Mouse (Mus musculus): ENCODE measurements around the gene Epb41.

The Epb41 gene

DNA sequence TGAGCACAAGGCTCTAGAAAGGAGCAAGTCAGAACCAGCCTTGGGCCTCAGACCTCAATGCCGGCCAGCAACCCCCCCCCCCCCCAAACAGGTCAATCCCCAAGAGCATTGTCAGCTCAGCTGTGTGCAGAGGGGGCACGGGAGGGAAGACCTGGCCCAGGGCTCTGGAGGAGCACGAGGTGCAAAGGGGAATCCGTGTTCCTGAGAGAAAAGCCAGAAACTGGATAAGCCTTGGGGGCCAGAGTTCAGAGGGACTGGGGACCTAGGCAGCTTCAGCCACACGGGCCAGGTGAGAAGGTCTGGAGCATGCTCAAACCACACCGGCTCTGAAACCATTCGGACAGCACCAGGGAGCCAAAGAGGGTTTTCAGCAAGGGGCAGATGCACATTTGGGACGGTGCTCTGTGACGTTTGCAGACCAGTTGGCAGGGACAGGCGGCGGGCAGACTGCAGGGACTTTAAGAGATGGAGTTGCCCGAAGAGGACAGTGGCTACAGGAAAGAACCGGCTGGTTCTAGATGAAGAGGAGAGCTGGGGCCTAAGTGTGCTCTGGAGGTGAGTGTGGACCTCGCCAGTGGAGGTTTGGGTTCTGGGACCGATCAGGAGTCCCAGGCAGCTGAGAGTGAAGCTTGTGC, 155.5 kb downstream of the Epb41 start:
- DNase-seq (ENCODE audit: low spot score) = no peak

DNA sequence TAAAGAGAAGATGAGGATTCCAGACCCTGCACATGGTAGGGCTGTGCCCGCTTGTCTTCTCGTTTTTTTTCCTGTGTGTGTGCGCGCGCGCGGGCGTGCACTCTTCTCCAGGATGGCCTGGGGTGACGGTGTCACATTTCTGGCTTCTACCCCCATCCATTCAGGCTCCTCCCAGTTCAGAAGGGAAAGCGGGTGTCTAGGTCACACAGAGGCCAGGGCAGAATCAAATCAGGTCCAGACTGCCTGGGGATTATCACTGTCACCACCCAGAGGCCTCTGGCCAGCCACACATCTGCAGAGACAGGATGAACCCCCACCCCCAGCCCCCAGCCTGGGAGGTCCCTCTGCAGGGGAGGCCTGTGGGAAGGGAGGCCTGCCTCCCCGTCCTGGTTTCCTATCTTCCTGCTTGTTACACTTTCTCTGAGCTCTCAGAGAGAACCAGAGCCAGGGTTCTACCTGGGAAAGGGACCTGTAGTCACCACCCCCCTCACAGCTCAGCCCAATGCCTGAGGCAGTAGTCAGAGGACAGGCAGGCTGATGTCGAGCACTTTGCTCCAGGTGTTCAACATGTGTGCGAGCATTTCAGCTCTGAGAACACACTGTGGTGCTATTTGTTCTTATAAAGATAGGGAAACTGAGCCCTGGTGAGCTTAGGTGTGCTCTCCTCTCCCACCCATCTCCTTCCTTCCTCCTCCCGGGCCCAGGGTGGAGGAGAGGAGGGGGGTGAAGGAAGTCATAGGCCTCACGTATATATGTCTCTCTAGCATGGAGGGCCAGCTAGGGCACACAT, 156.2 kb downstream of the Epb41 start:
- DNase-seq (ENCODE audit: low spot score) = no peak

DNA sequence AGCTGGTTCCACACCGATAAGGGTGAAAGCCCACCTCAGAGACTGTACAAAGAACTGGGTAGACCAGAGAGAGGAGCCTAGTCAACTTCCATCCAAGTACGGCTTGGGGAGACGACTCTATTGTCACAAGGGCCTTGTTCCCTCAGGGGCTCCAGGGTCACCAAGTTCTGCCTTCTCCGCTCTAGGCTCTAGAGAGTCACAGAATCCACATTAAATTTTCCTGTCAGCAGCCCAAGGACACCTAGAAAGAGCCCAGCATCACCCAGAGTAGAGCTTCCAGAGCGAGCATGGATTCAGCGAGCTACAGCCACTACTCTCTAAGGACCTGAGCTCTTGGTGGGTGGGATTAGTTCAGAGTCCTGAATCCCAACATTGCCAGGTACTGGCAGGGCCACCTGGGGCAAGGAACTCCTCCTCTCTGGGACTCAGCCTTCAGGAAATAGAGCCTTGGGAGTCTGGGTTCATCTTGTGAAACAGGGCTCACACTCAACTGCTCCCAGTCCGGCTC, 157.0 kb downstream of the Epb41 start:
- DNase-seq (ENCODE audit: low spot score) = no peak

DNA sequence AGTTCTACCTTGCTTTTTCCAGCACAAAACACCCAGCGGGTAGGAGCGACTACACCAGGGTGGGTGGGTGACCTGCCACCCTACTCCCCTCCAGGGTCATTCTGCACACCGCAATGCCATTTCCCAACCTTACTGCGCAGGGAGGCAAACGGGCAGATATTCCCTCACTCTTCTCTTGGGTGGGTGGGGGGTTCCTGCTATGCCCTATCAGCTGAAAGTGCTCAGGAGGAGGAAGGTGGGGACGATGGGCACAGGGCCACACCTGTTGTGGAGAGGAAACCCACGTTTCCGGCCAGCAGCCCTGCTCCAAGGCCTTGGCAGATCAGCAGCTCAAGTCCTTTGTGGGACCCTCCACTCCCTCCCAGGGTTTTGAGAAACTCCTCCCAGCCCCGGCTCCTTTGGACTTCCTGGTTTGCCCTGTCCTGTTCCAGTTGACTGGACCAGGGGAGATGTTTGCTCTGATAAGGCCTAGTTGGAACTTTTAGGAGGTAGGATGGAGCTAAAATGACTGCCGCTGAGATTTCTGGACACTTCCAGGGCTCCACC, 158.0 kb downstream of the Epb41 start:
- no peak for DNase-seq (ENCODE audit: low spot score)

DNA sequence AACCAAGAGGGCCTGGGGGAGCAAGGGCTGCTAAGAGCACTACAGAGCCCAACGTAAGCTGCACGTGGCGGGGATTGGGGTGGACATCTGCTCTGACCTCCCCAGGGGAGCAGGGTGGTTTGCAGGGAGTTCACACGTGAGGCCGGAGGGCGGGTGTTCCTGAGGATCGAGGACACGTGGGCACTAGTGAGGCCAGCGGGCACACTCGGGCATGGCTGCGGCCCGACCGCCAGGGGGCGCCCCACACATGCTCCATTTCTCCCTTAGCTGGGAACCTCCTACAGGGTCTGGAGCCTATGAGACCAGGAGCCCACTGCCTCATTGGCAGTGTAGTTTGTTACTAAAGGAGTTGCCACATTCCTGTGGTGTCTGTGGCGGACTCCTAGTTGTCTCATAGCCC, 158.7 kb downstream of the Epb41 start:
- DNase-seq (ENCODE audit: low spot score) = peak; percentile 85

DNA sequence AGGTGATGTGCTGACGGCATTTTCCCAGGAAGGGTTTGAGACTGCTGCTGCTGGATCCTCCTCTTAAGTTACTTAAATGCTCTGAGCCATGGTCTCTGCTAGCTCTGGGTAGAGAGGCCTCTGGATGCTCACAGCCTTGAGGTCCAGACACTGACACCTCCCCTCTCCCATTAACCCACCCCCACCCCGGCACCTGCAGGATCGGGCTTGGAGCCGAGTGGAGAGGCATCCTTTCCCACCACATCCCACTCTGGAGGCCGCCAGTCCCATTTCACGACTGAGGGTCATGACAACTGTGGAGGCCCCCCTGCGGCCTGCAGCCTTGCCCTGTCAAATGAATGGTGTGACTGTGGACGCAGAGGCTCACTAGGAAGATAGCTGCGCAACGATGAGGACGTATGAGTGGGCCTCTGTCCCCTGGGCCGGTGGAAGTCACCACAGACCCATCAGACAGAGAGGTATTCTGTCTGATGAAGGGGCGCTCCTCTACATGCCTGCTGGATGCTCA, 159.2 kb downstream of the Epb41 start:
- no peak for DNase-seq (ENCODE audit: low spot score)

DNA sequence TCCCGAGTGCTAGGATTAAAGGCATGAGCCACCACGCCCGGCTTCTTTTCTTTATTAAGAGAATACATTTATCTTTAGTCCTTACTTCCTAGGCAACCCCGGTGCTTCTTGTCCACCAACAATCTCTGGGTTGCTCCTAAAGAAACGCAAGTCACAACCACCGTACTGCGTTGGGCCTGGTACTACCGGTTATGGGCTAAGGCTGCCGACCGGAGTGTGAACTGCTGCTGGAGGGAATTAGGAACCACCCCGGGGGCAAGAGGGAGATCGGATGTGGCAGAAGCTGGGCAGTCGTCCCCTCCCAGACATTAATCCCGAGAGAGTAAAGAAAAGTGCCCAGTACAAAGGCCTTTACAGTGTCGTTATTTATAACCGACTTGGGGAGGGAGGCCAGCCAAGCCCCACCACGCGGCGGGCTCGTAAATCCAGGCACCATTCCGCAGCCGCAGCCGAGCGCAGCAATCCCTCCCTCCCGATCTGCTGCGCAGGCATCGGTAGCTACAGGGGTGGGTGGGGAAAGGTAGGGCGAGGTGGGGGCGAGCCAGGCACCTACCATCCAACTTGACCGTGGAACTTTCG, 160.1 kb downstream of the Epb41 start:
- no peak for DNase-seq (ENCODE audit: low spot score)

DNA sequence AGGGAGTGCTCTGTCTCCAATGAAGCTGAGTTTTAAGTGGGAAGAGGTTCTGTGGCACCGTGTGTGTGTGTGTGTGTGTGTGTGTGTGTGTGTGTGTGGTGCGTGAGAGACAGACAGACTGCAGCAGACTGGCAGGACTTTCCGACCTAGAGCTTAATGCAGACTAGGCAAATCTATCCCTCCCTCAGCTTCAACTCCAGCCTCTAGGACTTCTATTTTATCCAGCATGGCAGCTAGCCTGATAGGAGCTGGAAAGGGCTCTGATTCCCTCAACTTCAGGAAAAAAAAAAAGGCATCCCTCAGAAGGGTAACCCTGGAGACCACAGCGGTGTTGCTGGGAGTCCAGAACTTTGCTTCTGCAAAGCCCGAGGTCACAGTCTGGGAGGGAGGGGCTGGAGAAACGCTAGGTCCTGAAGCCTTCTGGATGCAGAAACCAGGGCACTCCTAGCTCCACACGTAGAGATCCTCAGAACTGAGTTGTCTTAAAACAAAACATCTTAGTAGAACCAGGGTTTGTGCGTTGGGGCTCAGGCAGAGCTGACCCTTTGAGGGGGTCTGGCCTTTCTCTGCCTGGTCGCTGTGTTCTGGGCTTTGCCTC, 161.0 kb downstream of the Epb41 start:
- no peak for DNase-seq (ENCODE audit: low spot score)

DNA sequence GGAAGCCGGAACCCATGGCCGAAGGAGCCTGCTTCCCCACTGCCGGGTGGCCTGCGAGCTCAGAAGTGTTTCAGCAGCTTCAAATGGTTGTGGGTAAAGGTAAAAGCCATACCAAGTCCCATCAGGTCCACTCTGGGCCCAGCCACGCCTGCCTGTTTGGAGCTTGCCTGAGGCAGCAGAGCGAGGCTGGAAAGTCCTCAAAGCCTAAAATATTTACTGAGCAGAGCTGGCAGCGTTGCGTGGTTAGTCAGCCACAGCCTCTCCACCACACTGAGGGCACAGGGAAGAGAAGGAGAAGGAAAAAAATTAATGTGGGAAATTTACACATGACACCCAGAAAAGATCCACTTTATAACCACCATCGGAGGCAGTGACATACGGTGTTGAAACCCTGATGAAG, 161.6 kb downstream of the Epb41 start:
- DNase-seq (ENCODE audit: low spot score) = peak; percentile 64

DNA sequence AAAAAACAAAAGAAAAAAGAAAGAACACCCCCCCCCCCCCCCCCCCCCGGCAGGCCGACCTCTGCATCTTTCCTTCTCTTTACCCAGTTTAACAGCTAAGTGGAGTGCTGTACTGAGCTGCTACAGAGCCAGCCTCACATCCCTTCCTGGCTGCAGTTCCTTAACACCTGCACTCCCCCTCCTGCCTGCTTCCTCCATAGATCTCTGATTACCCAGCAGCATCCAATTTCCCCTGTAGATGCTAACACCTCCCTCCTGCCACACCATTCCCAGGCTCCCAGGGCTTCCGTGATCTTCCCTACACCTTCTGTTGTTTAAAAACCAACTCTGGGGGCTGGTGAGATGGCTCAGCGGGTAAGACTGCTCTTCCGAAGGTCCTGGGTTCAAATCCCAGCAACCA, 163.6 kb downstream of the Epb41 start:
- no peak for DNase-seq (ENCODE audit: low spot score)

DNA sequence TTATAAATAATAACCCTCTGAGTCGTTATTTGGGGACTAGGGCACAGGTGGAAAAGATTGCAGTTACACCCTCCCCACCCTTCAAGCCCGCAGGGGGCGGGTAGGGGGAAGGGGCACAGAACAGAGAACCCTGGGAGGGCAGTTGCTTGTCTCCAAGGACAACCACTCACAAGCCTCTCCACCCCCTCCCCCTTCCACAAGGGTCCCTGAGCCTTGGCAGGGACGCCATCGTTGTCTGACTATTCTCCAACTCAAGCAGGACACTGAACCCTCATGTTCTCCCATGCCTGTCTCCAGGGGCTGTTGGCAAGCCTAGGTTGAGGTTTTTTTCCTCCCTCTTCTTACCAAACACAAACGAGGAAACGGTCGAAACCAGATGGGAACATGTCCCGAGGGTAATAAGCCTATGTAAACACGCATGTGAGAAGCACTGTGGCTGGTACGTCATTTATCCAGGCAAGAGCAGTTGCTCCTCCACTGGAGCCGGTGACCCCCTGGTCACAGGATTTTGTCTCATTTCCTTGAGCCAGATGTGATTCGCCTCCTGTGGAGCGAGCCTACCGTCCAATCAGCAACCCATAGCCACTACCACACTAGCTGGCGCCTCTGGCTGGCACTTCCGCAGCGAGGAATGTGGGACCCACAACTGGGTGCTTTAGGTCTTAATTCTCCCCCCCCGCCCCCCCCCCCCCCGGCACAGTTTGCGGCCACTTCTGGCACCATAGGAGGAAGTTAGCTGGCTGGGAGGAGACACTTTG, 164.7 kb downstream of the Epb41 start:
- peak; percentile 60 for DNase-seq (ENCODE audit: low spot score)

DNA sequence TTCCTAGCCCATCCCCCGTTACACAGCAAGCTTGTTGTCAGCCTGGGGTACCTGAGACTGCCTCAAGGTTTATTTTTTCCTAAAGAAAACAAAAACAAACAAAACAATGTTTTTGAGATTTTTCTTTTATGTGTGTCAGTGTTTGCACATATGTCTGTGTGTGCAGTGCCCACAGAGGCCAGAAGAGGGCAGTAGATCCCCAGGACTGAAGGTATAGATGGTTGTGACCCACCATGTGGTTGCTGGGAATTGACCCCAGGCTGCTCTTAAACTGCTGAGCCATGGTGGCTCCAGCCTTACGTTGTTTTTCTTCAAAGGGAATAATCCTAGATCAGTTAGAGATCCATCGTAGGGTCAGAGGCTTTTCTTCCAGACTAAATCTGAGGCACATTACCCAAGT, 167.2 kb downstream of the Epb41 start:
- DNase-seq (ENCODE audit: low spot score) = no peak

DNA sequence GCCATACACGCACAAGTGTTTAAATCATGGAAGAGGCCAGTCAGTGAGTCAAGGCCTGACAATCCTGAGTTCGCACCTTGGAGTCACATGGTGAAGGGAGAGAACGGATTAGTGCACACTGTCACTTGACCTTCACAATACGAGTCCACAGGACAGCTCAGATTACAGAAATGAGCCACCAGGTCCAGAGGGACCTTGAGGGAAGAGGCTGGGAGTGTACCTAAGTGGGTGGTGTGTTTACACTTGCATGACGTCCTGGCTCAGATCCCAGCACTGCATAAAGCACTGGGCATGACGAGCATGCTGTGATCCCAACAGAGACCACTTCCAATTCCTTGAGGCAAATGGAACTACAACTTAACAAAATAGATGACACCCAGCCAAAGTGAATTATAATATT, 168.7 kb downstream of the Epb41 start:
- DNase-seq (ENCODE audit: low spot score) = peak; percentile 57

DNA sequence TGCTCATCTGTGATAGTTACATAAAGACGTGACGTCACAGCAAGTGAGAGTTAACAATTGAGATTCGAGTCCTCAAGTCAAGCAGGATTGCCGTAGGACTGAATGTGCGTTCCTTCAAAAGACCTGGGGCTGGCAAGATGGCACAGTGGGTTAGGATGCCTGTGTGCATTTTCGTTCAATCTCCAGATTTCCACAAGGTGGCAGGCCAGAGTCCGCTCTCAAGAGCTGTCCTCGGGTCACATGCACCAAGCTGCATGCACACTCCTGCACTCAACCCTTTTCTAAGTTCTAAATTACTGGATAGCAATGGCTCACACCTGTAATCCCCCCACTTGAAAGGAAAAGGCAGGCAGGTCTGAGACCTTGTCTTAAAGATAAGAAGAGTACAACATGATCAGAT, 170.6 kb downstream of the Epb41 start:
- DNase-seq (ENCODE audit: low spot score) = no peak

DNA sequence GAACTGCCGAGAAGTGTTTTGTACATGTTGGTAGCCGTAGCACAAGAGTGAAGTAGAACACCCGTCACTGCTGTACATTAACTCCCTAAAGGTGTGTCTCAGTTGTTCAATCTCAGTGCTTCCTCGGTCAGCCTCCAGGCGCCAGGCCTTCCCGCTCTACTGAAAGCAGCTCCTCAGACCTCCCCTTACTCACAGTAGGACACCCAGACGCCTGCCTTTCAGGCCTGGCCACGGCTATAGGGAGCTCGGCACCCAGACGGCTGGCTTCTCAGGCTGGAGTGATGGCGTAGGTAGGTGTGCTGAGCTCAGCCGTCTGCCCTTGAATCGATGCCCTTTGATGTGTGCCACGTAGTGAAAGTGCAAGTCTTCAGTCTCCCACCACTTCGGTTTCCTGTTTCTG, 174.0 kb downstream of the Epb41 start:
- DNase-seq (ENCODE audit: low spot score) = no peak

DNA sequence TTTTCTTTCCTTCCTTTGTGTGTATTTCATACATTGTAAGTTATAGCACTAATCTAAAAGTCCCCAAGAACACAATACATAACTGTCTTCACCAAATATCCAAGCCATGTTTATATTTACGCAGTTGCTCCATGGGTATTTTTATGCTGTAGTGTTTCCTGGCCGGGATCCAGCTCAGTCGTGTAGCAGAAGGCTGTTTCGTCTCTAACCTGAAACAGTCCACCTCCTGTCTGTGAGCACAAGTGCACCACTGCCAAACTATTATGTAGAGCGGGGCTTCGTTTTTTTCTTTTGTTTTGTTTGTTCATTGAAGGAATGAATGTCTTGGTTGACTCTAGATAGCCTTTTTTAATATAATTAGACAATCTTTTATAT, 176.0 kb downstream of the Epb41 start:
- DNase-seq (ENCODE audit: low spot score) = no peak

DNA sequence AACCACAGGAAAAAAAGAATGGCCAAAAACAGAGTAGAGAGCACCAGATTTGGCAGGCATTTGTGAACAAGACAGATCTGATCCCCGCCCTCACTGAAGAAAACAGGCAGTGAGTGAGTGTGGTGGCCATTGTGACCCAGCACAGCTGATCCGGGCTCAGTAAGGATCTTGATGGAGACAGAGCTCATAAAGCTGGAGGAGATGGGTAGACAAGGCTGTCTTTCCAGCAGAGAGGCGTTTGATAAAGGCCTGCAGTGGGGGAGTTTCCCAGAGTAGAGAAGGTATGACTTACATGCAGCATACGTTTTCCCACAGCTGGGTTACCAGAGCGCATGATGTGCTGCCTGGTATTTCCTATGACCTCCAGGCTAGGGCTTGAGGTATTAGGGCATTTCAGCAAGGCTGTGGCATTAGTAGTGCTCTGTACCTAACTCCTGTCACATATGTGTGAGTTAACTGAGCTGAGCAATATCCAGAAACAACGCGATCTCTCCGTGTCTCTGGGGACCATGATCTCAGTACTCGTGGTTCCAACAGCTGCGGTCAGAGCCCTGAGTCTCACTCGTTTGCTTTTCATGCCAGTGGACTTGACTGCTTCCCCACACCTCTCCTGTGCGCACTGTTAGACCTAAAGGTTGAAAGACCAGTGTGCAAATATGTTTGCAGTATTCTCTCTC, 176.5 kb downstream of the Epb41 start:
- no peak for DNase-seq (ENCODE audit: low spot score)

DNA sequence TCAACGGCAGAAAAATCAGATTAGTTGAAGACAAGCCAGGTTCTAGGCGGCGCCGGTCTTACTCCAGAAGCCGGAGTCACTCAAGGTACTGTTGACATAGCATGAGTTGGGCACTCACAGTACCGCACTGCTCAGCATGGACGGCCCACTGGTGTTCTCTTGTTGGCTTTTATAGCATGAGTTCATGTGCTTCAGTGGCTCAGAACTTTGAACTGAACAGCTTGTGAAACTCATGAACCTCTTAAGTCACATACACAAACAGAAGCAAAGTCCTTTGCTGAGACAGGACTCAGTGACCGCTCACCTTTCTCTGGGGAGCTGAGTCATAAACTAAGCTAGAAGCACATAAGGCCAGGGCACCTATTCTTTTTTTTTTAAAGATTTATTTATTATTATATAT, 177.3 kb downstream of the Epb41 start:
- DNase-seq (ENCODE audit: low spot score) = peak; percentile 85

DNA sequence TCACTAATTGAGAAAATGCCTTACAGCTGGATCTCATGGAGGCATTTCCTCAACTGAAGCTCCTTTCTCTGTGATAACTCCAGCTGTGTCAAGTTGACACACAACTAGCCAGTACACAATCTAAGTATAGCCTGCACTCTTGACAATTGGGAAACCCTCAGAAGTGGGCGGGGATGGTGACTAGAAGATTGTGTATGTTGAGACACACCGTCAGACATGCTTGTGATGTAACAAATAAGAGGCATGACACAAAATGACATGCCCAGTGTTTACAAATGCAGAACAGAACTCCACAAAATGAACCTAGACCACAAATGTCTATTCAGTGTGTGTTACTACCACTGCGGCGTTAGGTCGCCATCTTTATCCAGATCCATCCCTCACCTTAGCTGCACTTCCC, 178.0 kb downstream of the Epb41 start:
- no peak for DNase-seq (ENCODE audit: low spot score)

DNA sequence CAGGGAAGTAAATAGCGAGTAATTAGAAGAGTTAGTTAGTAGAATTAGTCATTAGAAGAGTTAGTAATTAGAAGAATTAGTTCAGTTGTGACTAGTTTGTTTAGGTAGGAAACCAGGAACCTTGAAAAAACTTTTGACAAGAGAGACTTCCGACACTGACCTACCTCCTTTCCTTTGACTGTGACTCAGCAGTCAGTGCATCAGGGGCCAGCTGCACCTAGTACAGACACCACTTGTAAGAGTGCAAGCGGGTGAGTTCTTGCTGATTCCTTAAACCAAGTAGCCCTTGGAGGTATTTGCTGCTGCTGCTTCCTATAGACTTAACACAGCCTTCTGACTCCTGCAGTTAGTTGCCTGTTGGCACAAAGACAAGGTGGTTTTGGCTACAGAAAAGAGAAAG, 184.4 kb downstream of the Epb41 start:
- no peak for DNase-seq (ENCODE audit: low spot score)

DNA sequence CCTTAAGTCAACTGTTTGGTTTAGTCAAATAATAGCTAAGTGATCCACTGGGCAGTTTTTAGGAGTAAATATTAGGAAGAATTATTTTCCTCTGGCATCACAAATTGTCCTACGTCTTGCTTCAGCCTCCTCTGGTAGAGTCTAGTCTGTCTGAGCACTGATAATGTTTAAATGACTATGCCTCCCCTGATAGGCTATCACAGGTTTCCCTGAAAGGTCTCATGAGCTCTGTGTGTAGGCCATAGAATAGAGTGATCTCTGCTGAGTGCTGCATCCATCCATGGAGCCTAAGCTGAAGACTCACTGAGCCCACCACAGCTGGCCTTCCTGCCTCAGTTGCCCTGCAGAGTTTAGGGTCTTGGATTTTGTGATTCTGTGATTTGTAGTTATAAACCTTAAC, 186.6 kb downstream of the Epb41 start:
- DNase-seq (ENCODE audit: low spot score) = no peak
